Mouse (Mus musculus) midbrain, embryonic 13.5 days (tissue): ENCODE measurements around the gene Cenpv. TPM values are rescaled to one million over a fixed set of nuclear protein-coding genes. Genes with fewer than 3 reads are reported as not detected.

Source experiments
- ATAC-seq: fragments of 200-750 bp; cut with Nextera tagmentation; 2 replicates; pipeline ENCODE4 v1.8.0; 2017; ENCODE audit warnings: mild to moderate bottlenecking, moderate TSS enrichment, moderate library complexity
- H3K27ac ChIP-seq: fragments of 300-500 bp; sonication (generic); 2 replicates; pipeline ENCODE4 v1.5.1; 2015; ENCODE audit warnings: inconsistent platforms, mild to moderate bottlenecking, moderate library complexity
- H3K27me3 ChIP-seq: fragments of 300-500 bp; sonication (generic); 2 replicates; pipeline ENCODE4 v1.6.1; 2015; ENCODE audit warnings: mild to moderate bottlenecking, inconsistent platforms
- H3K36me3 ChIP-seq: fragments of 300-500 bp; sonication (generic); 2 replicates; pipeline ENCODE4 v1.6.1; 2015; ENCODE audit warnings: mild to moderate bottlenecking, inconsistent platforms
- H3K4me1 ChIP-seq: fragments of 300-500 bp; sonication (generic); replicated peaks from 2 replicates; pipeline ENCODE4 v1.6.1; 2015; ENCODE audit warnings: inconsistent platforms
- H3K4me2 ChIP-seq: fragments of 300-500 bp; sonication (generic); replicated peaks from 2 replicates; pipeline ENCODE4 v1.6.1; 2015; ENCODE audit warnings: moderate library complexity, mild to moderate bottlenecking, inconsistent platforms
- H3K4me3 ChIP-seq: fragments of 300-500 bp; sonication (generic); replicated peaks from 2 replicates; pipeline ENCODE4 v1.5.1; 2015; ENCODE audit warnings: mild to moderate bottlenecking, inconsistent platforms
- H3K9ac ChIP-seq: fragments of 300-500 bp; sonication (generic); replicated peaks from 2 replicates; pipeline ENCODE4 v1.6.1; 2015; ENCODE audit warnings: mild to moderate bottlenecking, inconsistent platforms
- H3K9me3 ChIP-seq: fragments of 300-500 bp; sonication (generic); 2 replicates; pipeline ENCODE4 v1.6.1; 2016; ENCODE audit warnings: mild to moderate bottlenecking, inconsistent platforms
- WGBS: fragments of 180-500 bp; shearing (Covaris S2); methylation state at CpG from one replicate; pipeline ENCODE4 v1.1.7; 2015; 5-methylcytosine and 5-hydroxymethylcytosine counted together
- polyA plus RNA-seq: library from polyadenylated mRNA; unstranded; fragments of >200 nt; fragmentation: Nextera tagmentation; extraction: Ambion mirVana; gene quantifications from 2 replicates; pipeline ENCODE4 v1.2.1, GENCODE M21; 2015

Cenpv gene
- polyA plus RNA-seq, 1 experiment from 2014 or later = 65.6 TPM

DNA sequence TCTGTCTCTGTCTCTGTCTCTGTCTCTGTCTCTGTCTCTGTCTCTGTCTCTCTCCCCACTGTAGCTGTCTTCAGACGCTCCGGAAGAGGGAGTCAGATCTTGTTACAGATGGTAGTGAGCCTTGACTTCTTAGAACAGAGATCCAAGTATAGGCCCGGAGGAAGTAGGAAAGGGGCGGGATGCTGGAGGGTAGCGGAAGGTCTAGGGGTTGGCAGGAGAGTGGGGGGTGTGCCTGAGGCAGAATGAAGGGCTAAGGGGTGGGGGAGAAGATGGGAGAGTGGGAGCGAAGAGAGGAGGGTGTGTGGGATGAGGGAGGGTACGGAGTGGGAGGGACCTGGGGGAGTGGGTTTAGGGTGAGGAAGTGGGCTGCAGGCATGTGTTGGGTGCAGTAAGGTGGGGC lies 26.7 kb upstream of the Cenpv start:
- Histone ChIP-seq H3K36me3 (no peaks in the 10 kb centered on the region), H3K4me1 (0 out of 2 replicates have a peak, but pooled peaks cover under 1% of the 10 kb centered on the region), H3K4me2 (no peak overlapping the region), H3K4me3 (no peak overlapping the region), H3K27me3 (no peaks in the 10 kb centered on the region), H3K27ac (no peak overlapping the region), H3K9ac (no peak overlapping the region), H3K9me3 (no peaks in the 10 kb centered on the region)
- no peak for ATAC-seq
- WGBS = 79% methylated on average over 7 of the region's 7 CpGs

DNA sequence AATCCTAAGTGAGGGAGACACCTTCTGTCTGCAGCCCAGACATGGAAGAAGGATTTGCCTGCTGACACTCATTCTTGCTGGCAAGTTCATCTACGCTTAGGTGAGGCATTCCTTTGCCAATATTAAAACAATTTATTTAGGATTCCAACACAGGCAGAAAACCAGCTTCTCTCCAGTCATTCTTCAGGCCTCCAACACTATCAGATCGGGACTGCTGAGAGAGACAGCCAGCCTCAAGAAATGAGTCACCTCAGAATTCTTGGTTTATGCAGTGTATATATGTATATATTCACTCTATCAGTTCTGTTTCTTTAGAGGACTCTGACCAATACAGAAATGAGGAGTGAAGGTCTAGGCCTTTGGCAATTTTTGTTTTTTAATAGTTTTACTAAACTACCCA lies 24.5 kb upstream of the Cenpv start:
- Histone ChIP-seq H3K4me1 (peaks cover 6% of the 10 kb centered on the region; the same call in 1 of the 2 replicates), H3K4me3 (no peak overlapping the region), H3K9me3 (no peaks in the 10 kb centered on the region), H3K27me3 (no peaks in the 10 kb centered on the region), H3K4me2 (no peak overlapping the region), H3K27ac (no peak overlapping the region), H3K36me3 (no peaks in the 10 kb centered on the region), H3K9ac (no peak overlapping the region)
- ATAC-seq = no peak
- WGBS = 94% methylated on average over 2 of the region's 2 CpGs

DNA sequence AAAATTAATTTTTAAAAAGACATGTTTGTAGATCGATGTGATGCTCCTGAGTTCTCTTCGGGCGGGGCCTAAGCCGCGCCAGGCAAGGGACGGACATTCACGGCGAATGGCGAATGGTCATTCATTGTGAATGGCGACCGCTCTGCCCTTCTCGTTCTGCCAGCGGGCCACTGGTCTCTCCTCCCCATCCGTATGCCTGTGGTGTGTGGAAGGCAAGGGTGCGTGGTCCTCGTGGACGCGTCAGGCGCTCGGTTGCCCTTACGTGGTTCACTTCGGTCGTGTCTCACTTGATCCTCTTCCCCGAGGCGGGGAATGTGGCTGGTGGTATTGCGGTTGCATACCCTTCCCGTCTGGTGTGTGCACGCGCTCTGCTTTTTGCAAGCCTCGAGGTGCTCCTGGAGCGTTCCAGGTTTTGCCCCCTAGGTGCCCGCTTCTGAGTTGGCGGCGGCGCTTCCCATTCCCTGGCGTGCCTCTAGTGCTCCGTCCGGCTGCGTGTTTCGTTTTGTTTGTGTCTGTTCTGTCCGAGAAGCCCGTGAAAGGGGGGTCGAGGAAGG lies 21.5 kb upstream of the Cenpv start:
- Histone ChIP-seq H3K9me3 (no peaks in the 10 kb centered on the region), H3K36me3 (peaks cover under 1% of the 10 kb centered on the region; the same call in 1 of the 2 replicates), H3K4me2 (peak overlapping the region; percentile 49), H3K27me3 (no peaks in the 10 kb centered on the region), H3K4me1 (peaks cover 14% of the 10 kb centered on the region), H3K4me3 (peak overlapping the region; percentile 25), H3K27ac (no peak overlapping the region), H3K9ac (peak overlapping the region; percentile 49)
- peak; percentile 20; the same call in 1 of the 2 replicates for ATAC-seq
- WGBS = 28% methylated on average over 43 of the region's 43 CpGs

DNA sequence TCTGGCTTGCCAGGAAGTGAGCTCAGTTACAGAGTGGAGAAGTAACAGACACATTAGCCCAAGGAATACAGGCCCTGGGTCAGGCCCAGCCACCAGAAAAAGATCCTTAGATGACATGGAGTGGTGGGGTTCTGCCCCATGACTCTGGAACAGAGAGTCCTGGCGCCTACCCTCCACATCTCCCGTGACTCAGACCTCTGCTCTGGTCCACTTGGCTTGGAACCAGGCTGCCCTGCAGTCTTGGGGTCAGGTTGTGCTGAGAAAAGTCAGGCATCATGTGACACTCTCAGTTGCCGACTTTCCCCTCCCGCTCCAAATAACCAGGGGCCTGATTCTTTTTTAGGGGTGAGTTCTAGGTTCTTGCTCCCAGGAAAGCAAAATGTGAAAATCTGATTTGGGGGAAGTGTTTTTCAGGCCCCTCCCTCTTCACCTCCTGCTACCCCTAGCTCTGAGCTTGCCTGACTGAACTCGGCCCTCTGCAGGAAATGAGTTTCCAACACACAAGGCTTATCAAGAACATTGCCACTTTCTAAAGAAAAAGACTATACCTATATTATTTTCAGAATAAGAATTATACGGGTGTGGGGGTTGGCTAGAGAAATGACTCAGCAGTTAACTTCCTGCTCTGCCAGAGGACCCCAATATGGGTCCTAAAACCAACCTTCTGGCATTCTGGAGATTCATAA lies 20.0 kb upstream of the Cenpv start:
- H3K9me3 ChIP-seq = no peaks in the 10 kb centered on the region
- H3K9ac ChIP-seq = no peak overlapping the region
- H3K27ac ChIP-seq = no peak overlapping the region
- peaks cover 15% of the 10 kb centered on the region for H3K36me3 ChIP-seq
- no peak overlapping the region for H3K4me2 ChIP-seq
- no peaks in the 10 kb centered on the region for H3K27me3 ChIP-seq
- ATAC-seq = no peak
- H3K4me1 ChIP-seq = peaks cover 28% of the 10 kb centered on the region
- no peak overlapping the region for H3K4me3 ChIP-seq
- WGBS = 72% methylated on average over 6 of the region's 6 CpGs

DNA sequence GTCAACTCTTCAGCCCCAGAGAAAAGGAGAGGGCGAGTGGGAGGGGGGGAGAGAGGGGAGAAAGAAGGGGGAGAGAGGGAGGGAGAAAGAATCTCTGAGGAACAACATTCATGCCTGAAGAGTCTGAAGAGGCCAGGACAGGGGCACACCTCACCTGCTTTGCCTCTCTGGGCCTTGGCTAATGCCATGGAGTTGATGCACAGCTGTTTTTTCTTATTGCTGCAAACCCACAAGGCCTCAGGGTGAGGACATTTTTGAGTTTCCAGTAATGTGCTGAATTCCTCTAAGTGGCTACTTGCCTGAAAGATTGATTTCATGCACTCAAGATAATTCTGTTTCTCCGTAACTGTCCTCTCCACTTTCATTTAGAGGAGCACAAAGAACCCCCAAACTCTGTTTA lies 19.1 kb upstream of the Cenpv start:
- Histone ChIP-seq H3K4me2 (no peak overlapping the region), H3K9me3 (no peaks in the 10 kb centered on the region), H3K36me3 (peaks cover 24% of the 10 kb centered on the region), H3K4me1 (peaks cover 38% of the 10 kb centered on the region), H3K9ac (no peak overlapping the region), H3K27ac (no peak overlapping the region), H3K27me3 (no peaks in the 10 kb centered on the region), H3K4me3 (no peak overlapping the region)
- 78% methylated on average over 2 of the region's 2 CpGs for WGBS
- no peak for ATAC-seq

DNA sequence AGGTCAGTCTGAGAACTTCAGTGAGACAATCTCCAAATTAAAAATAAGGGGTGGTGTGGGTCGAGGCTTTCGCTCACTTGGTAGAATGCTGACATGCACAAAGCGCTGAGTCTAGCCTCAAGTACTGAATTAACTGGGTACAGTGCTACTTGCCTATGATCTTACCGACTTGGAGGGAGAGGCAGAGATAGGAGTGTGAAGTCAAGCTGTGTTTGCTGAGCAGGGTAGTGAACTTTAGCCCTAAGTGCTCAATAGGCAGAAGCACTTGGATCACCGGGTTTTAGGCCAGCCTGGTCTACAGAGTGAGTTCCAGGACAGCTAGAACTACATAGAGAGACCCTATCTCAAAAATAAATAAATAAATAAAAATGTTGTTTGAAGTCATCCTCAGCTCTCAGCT lies 18.1 kb upstream of the Cenpv start:
- Histone ChIP-seq H3K4me3 (no peak overlapping the region), H3K27me3 (no peaks in the 10 kb centered on the region), H3K27ac (no peak overlapping the region), H3K9me3 (no peaks in the 10 kb centered on the region), H3K9ac (no peak overlapping the region), H3K36me3 (peaks cover 25% of the 10 kb centered on the region), H3K4me1 (peaks cover 39% of the 10 kb centered on the region), H3K4me2 (no peak overlapping the region)
- no peak for ATAC-seq
- 72% methylated on average over 5 of the region's 5 CpGs for WGBS

DNA sequence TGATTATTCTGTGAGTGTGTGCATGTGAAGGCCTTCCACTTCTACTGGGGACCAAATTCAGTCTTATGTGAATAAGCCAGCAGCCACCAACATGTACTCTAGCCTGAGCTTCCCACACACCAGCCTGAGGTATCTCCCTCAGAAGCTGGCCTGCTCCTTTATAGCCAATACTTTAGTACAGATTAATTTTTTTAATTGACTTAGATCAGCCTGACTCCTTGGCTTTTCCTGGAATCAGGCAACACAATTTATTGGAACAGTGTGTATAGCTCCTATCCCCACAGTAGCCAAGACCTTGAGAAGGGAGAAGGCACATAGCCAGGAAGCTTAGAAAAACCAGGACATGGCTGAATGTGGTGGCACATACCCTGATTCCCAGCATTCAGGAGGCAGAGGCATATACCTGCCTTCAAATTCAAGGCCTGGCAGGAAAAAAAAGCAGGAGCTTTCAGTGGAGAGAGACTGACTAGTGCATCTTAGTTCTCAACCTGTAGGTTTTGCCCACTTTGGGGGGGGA lies 16.9 kb upstream of the Cenpv start:
- H3K4me2 ChIP-seq = peak overlapping the region; percentile 97

DNA sequence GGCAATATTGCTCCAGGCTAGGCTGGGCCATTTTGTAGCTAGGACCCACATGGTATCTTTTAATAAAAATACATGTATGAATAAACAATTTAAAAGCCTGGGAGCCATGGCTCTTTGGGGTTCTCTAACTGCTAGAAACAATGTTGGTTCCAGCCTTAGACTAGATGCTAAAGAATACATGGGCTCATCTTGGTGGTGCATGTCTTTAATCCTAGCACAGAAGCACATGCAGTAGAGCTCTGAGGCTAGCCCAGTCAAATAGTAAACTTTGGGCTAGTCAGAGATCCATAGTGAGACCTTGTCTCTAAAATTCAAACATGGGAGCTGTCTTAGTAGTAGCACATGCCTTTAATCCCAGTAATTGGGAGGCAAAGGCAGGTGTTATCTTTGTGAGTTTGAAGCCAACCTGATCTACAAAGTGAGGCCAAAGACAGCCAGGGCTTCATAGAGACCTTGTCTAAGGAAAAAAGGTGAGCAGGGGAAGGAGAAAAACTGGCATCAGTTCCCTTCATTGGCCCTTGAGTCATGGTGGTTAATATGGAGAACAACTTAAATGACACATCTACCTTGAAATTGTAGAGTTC lies 16.0 kb upstream of the Cenpv start:
- Histone ChIP-seq H3K4me1 (peaks cover 33% of the 10 kb centered on the region), H3K9ac (0 out of 2 replicates have a peak overlapping the region, but pooled peaks have one; percentile 69), H3K36me3 (peaks cover 25% of the 10 kb centered on the region), H3K4me3 (peak overlapping the region; percentile 54), H3K27ac (no peak overlapping the region), H3K9me3 (no peaks in the 10 kb centered on the region), H3K4me2 (peak overlapping the region; percentile 97), H3K27me3 (no peaks in the 10 kb centered on the region)
- ATAC-seq = no peak

More for the DNA sequence above, 16.9 kb upstream of the Cenpv start:
- H3K4me3 ChIP-seq = no peak overlapping the region
- no peak overlapping the region for H3K9ac ChIP-seq
- H3K36me3 ChIP-seq = peaks cover 25% of the 10 kb centered on the region
- no peaks in the 10 kb centered on the region for H3K27me3 ChIP-seq
- no peak overlapping the region for H3K27ac ChIP-seq
- no peak for ATAC-seq
- no peaks in the 10 kb centered on the region for H3K9me3 ChIP-seq
- peaks cover 39% of the 10 kb centered on the region for H3K4me1 ChIP-seq

DNA sequence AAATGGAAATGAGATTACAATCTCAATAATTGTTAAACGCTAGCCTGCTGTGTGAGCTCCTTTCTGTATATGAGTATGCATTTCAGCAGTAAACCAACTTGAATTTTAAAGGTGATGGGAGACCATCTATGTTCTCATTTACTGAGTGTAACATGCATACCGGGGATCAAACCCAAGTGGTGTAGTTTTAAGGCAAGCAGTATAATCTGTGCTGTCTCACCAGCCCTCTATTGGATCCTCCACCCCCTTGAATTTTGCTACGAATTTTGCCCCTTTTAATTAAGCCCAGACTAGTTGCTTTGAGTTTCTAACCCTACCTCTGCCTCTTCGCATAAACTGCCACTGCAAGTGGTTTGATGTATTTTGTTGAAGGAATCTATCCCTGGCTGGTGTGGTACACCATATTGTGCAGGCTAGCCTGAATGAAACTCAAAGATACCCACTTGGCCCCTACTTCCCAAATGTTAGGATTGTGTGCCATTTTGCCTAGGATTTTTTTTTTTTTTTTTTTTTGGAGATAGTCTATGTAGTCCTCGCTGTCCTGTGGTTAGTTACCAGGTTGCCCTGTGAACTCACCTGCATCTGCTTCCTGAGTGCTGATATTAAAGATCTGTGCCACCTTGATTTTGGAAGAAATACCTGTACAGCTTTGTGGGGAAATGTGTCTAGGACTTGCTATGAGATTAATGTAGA lies 15.2 kb upstream of the Cenpv start:
- Histone ChIP-seq H3K27ac (no peak overlapping the region), H3K4me2 (peak overlapping the region; percentile 97), H3K36me3 (peaks cover 25% of the 10 kb centered on the region), H3K9ac (peak overlapping the region; percentile 69), H3K4me3 (peak overlapping the region; percentile 54), H3K4me1 (peaks cover 37% of the 10 kb centered on the region), H3K27me3 (no peaks in the 10 kb centered on the region), H3K9me3 (no peaks in the 10 kb centered on the region)
- ATAC-seq = no peak
- 67% methylated on average over 5 of the region's 5 CpGs for WGBS

DNA sequence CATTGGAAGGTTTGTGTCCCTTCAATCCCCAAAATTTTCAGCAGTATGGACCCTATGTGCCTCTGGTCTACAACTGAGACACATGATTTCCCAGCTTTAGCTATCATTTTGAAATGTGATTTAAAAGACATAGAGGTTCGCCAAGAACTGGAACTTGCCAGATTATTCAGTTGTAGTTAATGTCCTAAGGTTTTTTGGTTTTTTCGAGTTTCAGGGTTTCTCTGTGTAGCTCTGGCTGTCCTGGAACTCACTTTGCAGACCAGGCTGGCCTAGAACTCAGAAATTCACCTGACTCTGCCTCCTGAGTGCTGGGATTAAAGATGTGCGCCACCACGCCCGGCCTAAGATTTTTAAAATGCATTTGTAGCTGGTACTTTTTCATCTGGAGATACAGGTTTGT lies 14.6 kb upstream of the Cenpv start:
- no peaks in the 10 kb centered on the region for H3K27me3 ChIP-seq
- H3K27ac ChIP-seq = no peak overlapping the region
- WGBS = 79% methylated on average over 5 of the region's 5 CpGs
- H3K4me3 ChIP-seq = peak overlapping the region; percentile 54
- H3K9ac ChIP-seq = peak overlapping the region; percentile 69
- no peaks in the 10 kb centered on the region for H3K9me3 ChIP-seq
- H3K4me1 ChIP-seq = peaks cover 43% of the 10 kb centered on the region
- peak overlapping the region; percentile 97 for H3K4me2 ChIP-seq
- H3K36me3 ChIP-seq = peaks cover 25% of the 10 kb centered on the region
- ATAC-seq = no peak

DNA sequence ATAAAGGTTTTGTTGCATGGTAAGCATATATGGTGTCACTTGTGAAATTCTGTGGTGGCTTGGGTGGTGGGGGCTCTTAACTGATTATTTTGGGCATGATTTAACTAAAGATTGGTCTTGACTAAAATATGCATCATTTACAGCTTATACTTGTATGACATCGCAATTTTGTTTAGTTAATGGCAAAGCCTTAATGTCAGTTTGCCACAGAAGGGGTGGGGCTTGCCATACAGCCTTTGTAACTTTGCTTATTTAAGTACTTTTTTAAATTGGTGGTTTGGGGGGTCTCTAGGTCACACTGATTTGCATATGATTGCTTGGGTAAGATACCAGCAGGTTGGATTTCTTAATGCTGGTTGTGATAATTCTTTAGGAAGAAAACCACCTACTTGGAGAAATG lies 14.1 kb upstream of the Cenpv start:
- no peak for ATAC-seq
- H3K36me3 ChIP-seq = peaks cover 25% of the 10 kb centered on the region
- 36% methylated on average over 1 of the region's 1 CpGs for WGBS

More for the DNA sequence above, 14.1 kb upstream of the Cenpv start:
- Histone ChIP-seq H3K27me3 (no peaks in the 10 kb centered on the region), H3K27ac (no peak overlapping the region), H3K4me3 (peak overlapping the region; percentile 54), H3K4me1 (peaks cover 47% of the 10 kb centered on the region), H3K9me3 (no peaks in the 10 kb centered on the region), H3K4me2 (peak overlapping the region; percentile 97), H3K9ac (peak overlapping the region; percentile 69)
